Mouse (Mus musculus) heart, adult 2 months (tissue): ENCODE measurements around the gene Pwwp2a.
A peak's percentile ranks its signal among the peaks of the same experiment; 100 is the strongest.

ENCODE experiments used
- CTCF ChIP-seq: fragments of 200-600 bp; IDR thresholded peaks from 2 replicates; pipeline ENCODE4 v1.8.1; 2022; ENCODE audit warnings: antibody characterized with exemption, mild to moderate bottlenecking, moderate library complexity
- EP300 ChIP-seq: fragments of 200-500 bp; IDR thresholded peaks from 2 replicates; pipeline ENCODE4 v1.6.1; 2011; ENCODE audit warnings: low read depth, low read length, control low read depth; ENCODE audit not compliant: insufficient read depth
- POLR2A ChIP-seq: fragments of 200-500 bp; IDR thresholded peaks from 2 replicates; pipeline ENCODE4 v1.6.1; 2011; ENCODE audit warnings: mild to moderate bottlenecking, low read depth, low read length, control low read depth; ENCODE audit not compliant: insufficient read depth

DNA sequence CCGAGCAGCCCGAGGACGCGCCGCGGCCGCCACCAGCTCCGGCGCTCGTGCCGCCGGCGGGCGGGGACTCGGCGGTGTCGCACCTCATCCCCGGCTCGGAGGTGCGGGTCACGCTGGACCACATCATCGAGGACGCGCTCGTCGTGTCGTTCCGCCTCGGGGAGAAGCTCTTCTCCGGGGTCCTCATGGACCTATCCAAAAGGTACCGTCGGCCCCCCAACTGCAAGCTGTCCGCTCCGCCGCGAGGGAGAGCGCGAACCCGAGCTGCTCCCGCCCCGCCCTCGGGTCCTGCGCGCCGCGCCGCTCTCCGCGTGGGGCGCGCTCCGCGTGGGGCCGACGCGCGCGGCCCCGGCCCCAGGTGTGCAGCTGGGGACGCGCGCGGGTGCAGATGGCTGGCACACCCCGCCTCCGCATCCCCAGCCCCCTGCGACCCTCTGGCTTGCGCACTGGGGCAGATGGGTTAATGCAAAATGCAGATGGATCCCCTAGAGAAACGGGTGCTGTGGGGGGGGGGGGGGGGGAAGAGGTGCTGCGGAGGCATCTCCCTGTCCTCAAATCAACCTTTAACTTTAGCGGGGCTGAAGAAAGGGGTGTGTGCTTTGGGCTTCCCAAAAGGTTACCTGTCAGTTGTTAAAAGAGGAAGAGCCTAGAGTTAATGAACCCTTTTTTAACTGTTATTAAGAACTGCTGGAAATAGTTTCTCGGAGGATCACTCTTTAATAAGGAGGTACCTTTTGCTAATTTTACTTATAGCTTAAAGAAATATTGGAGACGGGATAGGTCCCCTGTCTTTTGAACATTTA lies 818 bp downstream of the Pwwp2a start:
- TF ChIP-seq CTCF (peak; percentile 8; the same call in 1 of the 2 replicates), POLR2A (peak; percentile 21; the same call in 1 of the 2 replicates), EP300 (no peak)
